Mouse (Mus musculus) MEL (cell line): ENCODE measurements around the gene Lin7a.

Experiments used
- CHD1 ChIP-seq: IDR thresholded peaks from 2 replicates; pipeline ENCODE4 v1.6.1; 2012; ENCODE audit warnings: low read depth, mild to moderate bottlenecking, inconsistent platforms, low read length, improper control_type of control experiment
- CTCF ChIP-seq, 3 experiments: IDR thresholded peaks in 2 of 3; conservative IDR thresholded peaks in 1 of 3; 2 replicates each; pipeline ENCODE4 v1.5.1; 2011 to 2012; ENCODE audit warnings: low read length in 3 of 3, low read depth in 2 of 3, mild to moderate bottlenecking in 2 of 3, improper control_type of control experiment in 1 of 3, inconsistent platforms in 1 of 3, mixed read lengths in 1 of 3, moderate library complexity in 1 of 3; ENCODE audit not compliant: control insufficient read depth in 1 of 3, insufficient read depth in 1 of 3, poor library complexity in 1 of 3, severe bottlenecking in 1 of 3
- EP300 ChIP-seq, 2 experiments: IDR thresholded peaks; 2 replicates each; pipeline ENCODE4 v1.6.1; 2011; ENCODE audit warnings: improper control_type of control experiment in 2 of 2, low read length in 2 of 2, low read depth in 1 of 2, mild to moderate bottlenecking in 1 of 2
- ETS1 ChIP-seq: IDR thresholded peaks from 2 replicates; pipeline ENCODE4 v1.6.1; 2012; ENCODE audit warnings: low read depth, mild to moderate bottlenecking, inconsistent platforms, low read length, improper control_type of control experiment, moderate library complexity
- HCFC1 ChIP-seq: IDR thresholded peaks from 2 replicates; pipeline ENCODE4 v1.6.1; 2012; ENCODE audit warnings: low read depth, mild to moderate bottlenecking, inconsistent platforms, low read length, improper control_type of control experiment, moderate library complexity
- MAX ChIP-seq: IDR thresholded peaks from 2 replicates; pipeline ENCODE4 v1.6.1; 2011; ENCODE audit warnings: low read length, improper control_type of control experiment
- MYB ChIP-seq: IDR thresholded peaks from 2 replicates; pipeline ENCODE4 v1.6.1; 2011; ENCODE audit warnings: mild to moderate bottlenecking, low read depth, low read length, improper control_type of control experiment
- POLR2A ChIP-seq, 2 experiments: IDR thresholded peaks; 2 replicates each; pipeline ENCODE4 v1.6.1; 2011 to 2012; ENCODE audit warnings: low read length in 2 of 2, mild to moderate bottlenecking in 2 of 2, control low read depth in 1 of 2, improper control_type of control experiment in 1 of 2, low read depth in 1 of 2, moderate library complexity in 1 of 2; ENCODE audit not compliant: control insufficient read depth in 1 of 2, insufficient read depth in 1 of 2, poor library complexity in 1 of 2
- POLR2AphosphoS2 ChIP-seq: IDR thresholded peaks from 2 replicates; pipeline ENCODE4 v1.6.1; 2011; ENCODE audit warnings: low read length, improper control_type of control experiment
- POLR2AphosphoS5 ChIP-seq: IDR thresholded peaks from 2 replicates; pipeline ENCODE4 v1.6.1; 2012; ENCODE audit warnings: low read depth, borderline replicate concordance, mild to moderate bottlenecking, inconsistent platforms, low read length, moderate library complexity, mixed read lengths
- USF1 ChIP-seq: IDR thresholded peaks from 2 replicates; pipeline ENCODE4 v1.6.1; 2014; ENCODE audit warnings: low read depth, mild to moderate bottlenecking, inconsistent platforms, low read length, improper control_type of control experiment, moderate library complexity

- TF ChIP-seq POLR2A (IDR thresholded peaks at IDR 0.05; ENCODE audit: control insufficient read depth in 1 of 2, insufficient read depth in 1 of 2, low read depth in 1 of 2, low read length in 2 of 2, poor library complexity in 1 of 2) (no peak), MAX (no peak), MYB (no peak), POLR2AphosphoS2 (no peak), POLR2AphosphoS5 (no peak), CHD1 (no peak), CTCF (IDR thresholded peaks at IDR 0.05 in 2 of 3, conservative IDR thresholded peaks at IDR 0.05 in 1 of 3; ENCODE audit: control insufficient read depth in 1 of 3, insufficient read depth in 1 of 3, low read depth in 2 of 3, low read length in 3 of 3, poor library complexity in 1 of 3, severe bottlenecking in 1 of 3) (peak; percentile 11 to 65 (median 46); a peak in 5 of 6 replicates), HCFC1 (no peak), USF1 (no peak), EP300 (IDR thresholded peaks at IDR 0.05; ENCODE audit: low read depth in 1 of 2, low read length in 2 of 2) (no peak), ETS1 (no peak)
These were observed 171.3 kb downstream of the Lin7a start for GRCm38 (mm10) chr10:107442781-107443180.
